Mouse (Mus musculus) bone marrow, adult 2 months (tissue): Measurements from ENCODE around the gene Ttll6.

Experiments
- CTCF ChIP-seq: fragments of 200-500 bp; IDR thresholded peaks from 2 replicates; pipeline ENCODE4 v1.5.1; 2011; ENCODE audit warnings: low read length, control low read depth; ENCODE audit not compliant: control insufficient read depth, insufficient read depth
- POLR2A ChIP-seq: fragments of 200-500 bp; IDR thresholded peaks from 2 replicates; pipeline ENCODE4 v1.6.1; 2011; ENCODE audit warnings: low read depth, mild to moderate bottlenecking, control low read depth, low read length, borderline replicate concordance; ENCODE audit not compliant: control insufficient read depth

GRCm38 (mm10) chr11:96140726-96141175, 7.2 kb downstream of the Ttll6 start:
- TF ChIP-seq CTCF, result no peak
- TF ChIP-seq POLR2A, result no peak
